ENCODE assay signal across 11 mouse cellular contexts in genomic region chr7:99813394-99813793, GRCm38 (mm10). TPM values are rescaled to one million over a fixed set of nuclear protein-coding genes. Genes with fewer than 3 reads are reported as not detected.
A peak's percentile ranks its signal among the peaks of the same experiment; 100 is the strongest.
DNase-seq lines count a peak whose midpoint lies in the region; ATAC-seq and TF ChIP-seq lines count a peak whose summit lies in the region.
"Had no signal": no experiment of that assay in that cellular context is flagged by ENCODE, and none has a peak within 500 bp of the region (broad histone marks: within the 10 kb centered on the region; RNA-seq: fewer than 3 reads in every experiment).

No protein-coding gene starts in this region.

- no peak for ATAC-seq in liver, embryonic 11.5 days (replicated peaks; ENCODE audit: low FRiP score)
- ATAC-seq in lung, postnatal 0 days, result no peak
- ATAC-seq in midbrain, embryonic 14.5 days (ENCODE audit: low FRiP score, low TSS enrichment), result no peak
- ATAC-seq: Patski had no signal

- TF ChIP-seq EP300 in lung, postnatal 0 days (IDR thresholded peaks at IDR 0.05), result no peak

- H3K4me3 ChIP-seq in liver, adult 2 months (ENCODE audit: insufficient read depth, low read depth, low read length), result no peak overlapping the region
- no peak overlapping the region for H3K4me3 ChIP-seq in liver, embryonic 11.5 days (ENCODE audit: low read depth, low read length)
- H3K4me3 ChIP-seq in lung, postnatal 0 days (ENCODE audit: low read depth, low read length), result no peak overlapping the region
- no peak overlapping the region for H3K4me3 ChIP-seq in midbrain, embryonic 14.5 days (replicated peaks; ENCODE audit: low read depth, low read length)

- TF ChIP-seq CTCF in liver, adult 2 months (IDR thresholded peaks at IDR 0.05; ENCODE audit: low read depth, low read length), result peak; percentile 72
- peak; percentile 75 for TF ChIP-seq CTCF in lung, postnatal 0 days (IDR thresholded peaks at IDR 0.05)

- no peak overlapping the region for H3K9ac ChIP-seq in liver, adult 2 months (ENCODE audit: low read depth, low read length)
- H3K9ac ChIP-seq in liver, embryonic 11.5 days (ENCODE audit: low read depth, low read length), result no peak overlapping the region
- H3K9ac ChIP-seq in lung, postnatal 0 days (replicated peaks; ENCODE audit: low read depth), result no peak overlapping the region
- no peak overlapping the region for H3K9ac ChIP-seq in midbrain, embryonic 14.5 days (replicated peaks; ENCODE audit: low read length)

- H3K4me2 ChIP-seq in liver, embryonic 11.5 days, result no peak overlapping the region
- no peak overlapping the region for H3K4me2 ChIP-seq in lung, postnatal 0 days (replicated peaks; ENCODE audit: low read depth, low read length)
- H3K4me2 ChIP-seq in midbrain, embryonic 14.5 days (ENCODE audit: low read length), result no peak overlapping the region

- H3K27me3 ChIP-seq in liver, adult 2 months (ENCODE audit: control insufficient read depth, insufficient read depth, low read length), result no peaks in the 10 kb centered on the region
- H3K27me3 ChIP-seq in liver, embryonic 11.5 days (replicated peaks; ENCODE audit: control insufficient read depth, insufficient read depth, low read length), result no peaks in the 10 kb centered on the region
- H3K27me3 ChIP-seq in lung, postnatal 0 days (replicated peaks; ENCODE audit: insufficient read depth, low read length), result no peaks in the 10 kb centered on the region
- no peaks in the 10 kb centered on the region for H3K27me3 ChIP-seq in midbrain, embryonic 14.5 days (ENCODE audit: control insufficient read depth, insufficient read depth, low read length)
- H3K27me3 ChIP-seq: Patski had no signal

- H3K79me2 ChIP-seq in liver, adult 2 months (ENCODE audit: control insufficient read depth, insufficient read depth, low read length), result no peaks in the 10 kb centered on the region

- peak; percentile 37 to 39 for DNase-seq in cerebellum, adult 18-20 months
- no peak for DNase-seq in cerebellum, adult 9-11 months
- DNase-seq in liver, adult 2 months (ENCODE audit: extremely low read depth, low read depth, low spot score), result peak; percentile 63
- DNase-seq in liver, embryonic 11.5 days (ENCODE audit: low spot score), result no peak
- peak; percentile 58 to 62 for DNase-seq in cerebellum, postnatal 10 days
- DNase-seq in lung, postnatal 0 days (ENCODE audit: low spot score), result peak; percentile 33
- DNase-seq in midbrain, embryonic 14.5 days, result no peak
- no peak for DNase-seq in yolk sac, embryonic 10.5 days (ENCODE audit: low spot score)

- peaks cover 4% of the 10 kb centered on the region; the same call in 1 of the 2 replicates for H3K4me1 ChIP-seq in liver, adult 2 months (ENCODE audit: control insufficient read depth, insufficient read depth, low read length)
- peaks cover 3% of the 10 kb centered on the region; the same call in 1 of the 2 replicates for H3K4me1 ChIP-seq in liver, embryonic 11.5 days (replicated peaks; ENCODE audit: control insufficient read depth, insufficient read depth, low read length)
- no peaks in the 10 kb centered on the region for H3K4me1 ChIP-seq in lung, postnatal 0 days (ENCODE audit: insufficient read depth, low read depth, low read length)
- no peaks in the 10 kb centered on the region for H3K4me1 ChIP-seq in midbrain, embryonic 14.5 days (ENCODE audit: control insufficient read depth, insufficient read depth, low read length)

- no peaks in the 10 kb centered on the region for H3K36me3 ChIP-seq in liver, adult 2 months (ENCODE audit: control insufficient read depth, insufficient read depth, low read length)
- peaks cover 7% of the 10 kb centered on the region; the same call in 1 of the 2 replicates for H3K36me3 ChIP-seq in liver, embryonic 11.5 days (ENCODE audit: control insufficient read depth, insufficient read depth, low read length)
- 0 out of 2 replicates have a peak, but pooled peaks cover 4% of the 10 kb centered on the region for H3K36me3 ChIP-seq in lung, postnatal 0 days (ENCODE audit: insufficient read depth, low read length)
- no peaks in the 10 kb centered on the region for H3K36me3 ChIP-seq in midbrain, embryonic 14.5 days (ENCODE audit: control insufficient read depth, insufficient read depth, low read length)

- 74% methylated on average over 11 of the region's 11 CpGs for WGBS in liver, adult 2 months
- WGBS in liver, embryonic 11.5 days, result 90% methylated on average over 11 of the region's 11 CpGs
- 87% methylated on average over 11 of the region's 11 CpGs for WGBS in lung, postnatal 0 days
- WGBS in midbrain, embryonic 14.5 days, result 87% methylated on average over 11 of the region's 11 CpGs

- no peaks in the 10 kb centered on the region for H3K9me3 ChIP-seq in liver, embryonic 11.5 days (ENCODE audit: control insufficient read depth, low read length)
- H3K9me3 ChIP-seq in lung, postnatal 0 days (ENCODE audit: low read length), result no peaks in the 10 kb centered on the region
- H3K9me3 ChIP-seq in midbrain, embryonic 14.5 days (ENCODE audit: control insufficient read depth, low read length), result no peaks in the 10 kb centered on the region

- no peak overlapping the region for H3K27ac ChIP-seq in liver, adult 2 months (replicated peaks; ENCODE audit: insufficient read depth, low read depth, low read length)
- H3K27ac ChIP-seq in liver, embryonic 11.5 days (ENCODE audit: low read depth, low read length), result no peak overlapping the region
- no peak overlapping the region for H3K27ac ChIP-seq in lung, postnatal 0 days (ENCODE audit: low read length)
- H3K27ac ChIP-seq in midbrain, embryonic 14.5 days (replicated peaks; ENCODE audit: low read depth, low read length), result no peak overlapping the region

- TF ChIP-seq POLR2A in liver, adult 2 months (IDR thresholded peaks at IDR 0.05; ENCODE audit: extremely low read depth, insufficient read depth, low read length), result no peak

RNA-seq across cellular contexts. Expression of gene Neu3, which starts 14.8 kb away (rescaled TPM):
- 0.46 and 1.0 TPM in 2 replicates for total RNA-seq in liver, adult 2 months (2014; rRNA removed)
- 0.69 and 1.7 TPM in 2 replicates for polyA plus RNA-seq in liver, adult 2 months (2012; rRNA removed)
- polyA plus RNA-seq in liver, embryonic 11.5 days (2014; fragmentation: Nextera tagmentation; extraction: Ambion mirVana), result 5.4 and 5.9 TPM in 2 replicates
- polyA plus RNA-seq in lung, postnatal 0 days (2015; fragmentation: Nextera tagmentation; extraction: Ambion mirVana), result 5.8 and 7.6 TPM in 2 replicates
- polyA plus RNA-seq in midbrain, embryonic 14.5 days (2014; fragmentation: Nextera tagmentation; extraction: Ambion mirVana), result 1.7 and 1.8 TPM in 2 replicates

RNA-seq across cellular contexts. Expression of gene Xrra1, which starts 45.5 kb away (rescaled TPM):
- total RNA-seq in liver, adult 2 months (2014; rRNA removed), result 0.13 TPM in 1 of 2 replicates, not detected in the other
- not detected in 2 replicates for polyA plus RNA-seq in liver, adult 2 months (2012; rRNA removed)
- polyA plus RNA-seq in liver, embryonic 11.5 days (2014; fragmentation: Nextera tagmentation; extraction: Ambion mirVana), result 0.10 and 0.17 TPM in 2 replicates
- 1.1 and 1.3 TPM in 2 replicates for polyA plus RNA-seq in lung, postnatal 0 days (2015; fragmentation: Nextera tagmentation; extraction: Ambion mirVana)
- polyA plus RNA-seq in midbrain, embryonic 14.5 days (2014; fragmentation: Nextera tagmentation; extraction: Ambion mirVana), result 1.0 and 1.2 TPM in 2 replicates
- polyA plus RNA-seq: liver, embryonic 16.5 days had no signal

RNA-seq across cellular contexts. Expression of gene Spcs2, which starts 49.9 kb away (rescaled TPM):
- total RNA-seq in liver, adult 2 months (2014; rRNA removed), result 82.3 and 110 TPM in 2 replicates
- polyA plus RNA-seq in liver, adult 2 months (2012; rRNA removed), result 30.4 and 31.1 TPM in 2 replicates
- polyA plus RNA-seq in liver, embryonic 11.5 days (2014; fragmentation: Nextera tagmentation; extraction: Ambion mirVana), result 301 and 312 TPM in 2 replicates
- 318 and 342 TPM in 2 replicates for polyA plus RNA-seq in lung, postnatal 0 days (2015; fragmentation: Nextera tagmentation; extraction: Ambion mirVana)
- polyA plus RNA-seq in midbrain, embryonic 14.5 days (2014; fragmentation: Nextera tagmentation; extraction: Ambion mirVana), result 285 and 286 TPM in 2 replicates

RNA-seq across cellular contexts. Expression of gene Olfr521, which starts 50.1 kb away (rescaled TPM):
- not detected in 2 replicates for total RNA-seq in liver, adult 2 months (2014; rRNA removed)
- polyA plus RNA-seq in liver, adult 2 months (2012; rRNA removed), result not detected in 2 replicates
- not detected in 2 replicates for polyA plus RNA-seq in liver, embryonic 11.5 days (2014; fragmentation: Nextera tagmentation; extraction: Ambion mirVana)
- not detected in 2 replicates for polyA plus RNA-seq in lung, postnatal 0 days (2015; fragmentation: Nextera tagmentation; extraction: Ambion mirVana)
- not detected in 2 replicates for polyA plus RNA-seq in midbrain, embryonic 14.5 days (2014; fragmentation: Nextera tagmentation; extraction: Ambion mirVana)
- total RNA-seq: gastrocnemius, adult 8-10 months had no signal
- polyA plus RNA-seq: liver, embryonic 16.5 days; Patski had no signal

Comparison
In these comparisons a context has a peak if more than half of its experiments do, and no peak if none do; other contexts are left out.
1. DNase-seq: peak in cerebellum, adult 18-20 months (2 of 2), liver, adult 2 months (single experiment), cerebellum, postnatal 10 days (2 of 2) and lung, postnatal 0 days (single experiment); none in cerebellum, adult 9-11 months (single experiment), liver, embryonic 11.5 days (single experiment), midbrain, embryonic 14.5 days (single experiment) and yolk sac, embryonic 10.5 days (single experiment).